Mouse (Mus musculus): Measurements from ENCODE around the gene En2.

DNA sequence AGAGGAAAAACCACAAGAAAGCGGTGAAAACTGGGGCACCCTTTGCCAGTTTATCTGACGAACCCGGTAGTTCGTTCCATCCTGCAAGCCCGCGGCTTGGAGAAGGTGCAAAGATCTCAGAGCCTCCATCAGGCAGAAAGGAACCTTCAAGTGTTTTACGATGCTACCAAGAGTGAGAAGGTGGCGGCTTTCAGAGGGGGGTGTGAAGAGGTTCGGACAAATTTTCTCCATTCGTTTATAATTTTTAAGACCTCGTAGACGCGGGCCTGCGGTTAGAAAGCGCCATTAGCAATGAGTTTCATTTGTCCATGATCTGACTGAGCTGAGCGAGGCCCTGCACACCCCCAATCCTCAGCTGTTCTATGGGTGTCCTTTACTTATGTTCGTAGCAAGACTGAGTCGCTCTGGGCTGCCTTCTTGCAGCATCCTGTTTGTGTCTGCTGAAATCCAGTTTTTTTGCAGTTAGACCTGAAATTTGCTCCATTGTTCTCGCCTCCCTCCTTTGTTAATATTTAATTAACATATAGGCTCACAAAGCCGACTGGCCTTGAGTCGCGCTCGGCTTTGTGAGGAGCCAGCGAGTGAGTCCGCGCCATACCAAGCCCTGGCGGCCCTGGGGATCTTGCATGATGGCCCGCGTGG is 2.2 kb downstream of the En2 start:
- TF ChIP-seq POLR2A (IDR thresholded peaks at IDR 0.05; ENCODE audit: borderline replicate concordance, extremely low read depth, low read depth, low read length) (no peak), CTCF (IDR thresholded peaks at IDR 0.05; ENCODE audit: insufficient read depth, low read length) (no peak)
